Mouse (Mus musculus): ENCODE measurements around the gene Hsp90b1. TPM values are rescaled to one million over a fixed set of nuclear protein-coding genes. Genes with fewer than 3 reads are reported as not detected.
A peak's percentile ranks its signal among the peaks of the same experiment; 100 is the strongest.

Hsp90b1 gene
- polyA plus RNA-seq, 1 experiment, result 15.1 TPM

DNA sequence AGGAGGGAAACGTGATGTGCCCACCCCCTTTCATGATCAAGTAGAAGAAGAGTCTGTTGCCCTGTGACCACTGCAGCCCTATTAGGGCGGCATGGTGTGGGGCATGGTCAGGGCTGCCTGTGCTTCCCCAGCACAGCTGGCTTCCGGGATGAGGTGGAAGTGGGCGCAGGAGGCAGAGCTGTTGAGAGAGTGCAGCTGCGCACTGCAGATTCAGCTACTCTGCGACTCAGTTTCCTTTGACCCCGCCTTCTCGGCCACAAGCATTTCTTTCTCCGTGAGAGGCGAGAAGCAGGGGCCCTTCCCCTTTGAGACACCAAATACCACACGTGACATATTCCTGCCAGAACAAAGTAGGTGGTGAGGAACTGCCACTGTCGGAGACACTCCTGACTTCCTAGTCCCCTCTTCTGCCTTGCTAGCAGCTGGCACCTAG, 22.3 kb upstream of the Hsp90b1 start:
- no peaks in the 10 kb centered on the region for H3K36me3 ChIP-seq (ENCODE audit: control insufficient read depth, insufficient read depth, low read length)
- H3K27me3 ChIP-seq (ENCODE audit: control insufficient read depth, insufficient read depth, low read length), result no peaks in the 10 kb centered on the region
- no peak for TF ChIP-seq CTCF (IDR thresholded peaks at IDR 0.05; ENCODE audit: extremely low read depth, insufficient read length, insufficient replicate concordance, low read depth, low read length)
- TF ChIP-seq POLR2A (IDR thresholded peaks at IDR 0.05; ENCODE audit: low read depth, low read length), result no peak
- H3K27ac ChIP-seq (ENCODE audit: insufficient read depth, low read depth, low read length), result peak overlapping the region; percentile 72; the same call in 1 of the 2 replicates
- H3K4me3 ChIP-seq (ENCODE audit: low read depth, low read length), result peak overlapping the region; percentile 55
- H3K4me1 ChIP-seq (ENCODE audit: control insufficient read depth, insufficient read depth, insufficient read length, low read length), result peaks cover 3% of the 10 kb centered on the region
- WGBS, result 9% methylated on average over 12 of the region's 12 CpGs

DNA sequence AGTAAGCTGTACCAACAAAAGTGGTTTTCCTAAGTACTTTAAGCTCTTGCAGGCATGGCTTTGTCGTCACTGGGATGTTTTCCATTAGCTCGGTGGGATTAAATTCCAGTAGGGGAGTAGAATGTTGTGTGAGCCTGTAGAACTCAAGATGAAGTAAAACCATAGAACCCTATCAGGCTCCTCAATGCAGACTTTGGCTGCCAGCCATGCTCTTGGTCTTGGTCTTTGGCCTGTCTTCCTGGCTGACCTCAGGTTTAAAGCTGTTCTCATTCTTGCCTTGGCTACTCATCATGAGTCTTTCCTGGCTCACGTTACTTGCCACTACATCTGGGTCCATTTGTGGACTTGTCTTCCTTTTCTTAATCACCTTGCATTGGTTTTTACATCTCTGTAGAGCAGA, 6.8 kb upstream of the Hsp90b1 start:
- Histone ChIP-seq H3K36me3 (ENCODE audit: control insufficient read depth, insufficient read depth, low read length) (no peaks in the 10 kb centered on the region), H3K27me3 (ENCODE audit: control insufficient read depth, insufficient read depth, low read length) (no peaks in the 10 kb centered on the region), H3K4me1 (ENCODE audit: control insufficient read depth, insufficient read depth, insufficient read length, low read length) (no peaks in the 10 kb centered on the region), H3K27ac (ENCODE audit: insufficient read depth, low read depth, low read length) (no peak overlapping the region), H3K4me3 (ENCODE audit: low read depth, low read length) (no peak overlapping the region)
- TF ChIP-seq POLR2A (IDR thresholded peaks at IDR 0.05; ENCODE audit: low read depth, low read length), result no peak
- no peak for TF ChIP-seq CTCF (IDR thresholded peaks at IDR 0.05; ENCODE audit: extremely low read depth, insufficient read length, insufficient replicate concordance, low read depth, low read length)
- WGBS, result 86% methylated on average over 3 of the region's 3 CpGs

DNA sequence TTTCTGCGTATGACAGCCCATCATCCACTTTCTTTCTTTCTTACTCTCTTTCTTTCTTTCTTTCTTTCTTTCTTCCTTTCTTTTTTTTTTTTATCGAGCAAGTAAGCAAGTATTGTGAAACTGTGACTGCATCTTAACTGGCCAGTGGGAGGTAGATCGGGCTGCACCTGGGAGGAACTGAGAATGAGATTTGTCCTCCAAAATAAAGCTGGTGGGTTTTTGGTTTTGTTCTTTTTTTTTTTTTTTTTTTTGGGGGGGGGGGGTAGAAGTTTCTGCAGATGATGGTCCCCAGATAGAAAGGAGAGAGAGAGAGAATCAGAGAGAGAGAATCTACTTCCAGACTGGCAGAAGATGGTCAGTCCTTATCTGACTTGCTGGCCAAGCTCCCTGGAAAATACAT, 1.8 kb upstream of the Hsp90b1 start:
- Histone ChIP-seq H3K4me3 (ENCODE audit: low read depth, low read length) (no peak overlapping the region), H3K4me1 (ENCODE audit: control insufficient read depth, insufficient read depth, insufficient read length, low read length) (peaks cover 9% of the 10 kb centered on the region; the same call in 1 of the 2 replicates), H3K27me3 (ENCODE audit: control insufficient read depth, insufficient read depth, low read length) (no peaks in the 10 kb centered on the region), H3K27ac (ENCODE audit: insufficient read depth, low read depth, low read length) (peak overlapping the region; percentile 11; the same call in 1 of the 2 replicates), H3K36me3 (ENCODE audit: control insufficient read depth, insufficient read depth, low read length) (peaks cover 10% of the 10 kb centered on the region)
- TF ChIP-seq CTCF (IDR thresholded peaks at IDR 0.05; ENCODE audit: extremely low read depth, insufficient read length, insufficient replicate concordance, low read depth, low read length), result no peak
- no peak for TF ChIP-seq POLR2A (IDR thresholded peaks at IDR 0.05; ENCODE audit: low read depth, low read length)
- 61% methylated on average over 3 of the region's 3 CpGs for WGBS

DNA sequence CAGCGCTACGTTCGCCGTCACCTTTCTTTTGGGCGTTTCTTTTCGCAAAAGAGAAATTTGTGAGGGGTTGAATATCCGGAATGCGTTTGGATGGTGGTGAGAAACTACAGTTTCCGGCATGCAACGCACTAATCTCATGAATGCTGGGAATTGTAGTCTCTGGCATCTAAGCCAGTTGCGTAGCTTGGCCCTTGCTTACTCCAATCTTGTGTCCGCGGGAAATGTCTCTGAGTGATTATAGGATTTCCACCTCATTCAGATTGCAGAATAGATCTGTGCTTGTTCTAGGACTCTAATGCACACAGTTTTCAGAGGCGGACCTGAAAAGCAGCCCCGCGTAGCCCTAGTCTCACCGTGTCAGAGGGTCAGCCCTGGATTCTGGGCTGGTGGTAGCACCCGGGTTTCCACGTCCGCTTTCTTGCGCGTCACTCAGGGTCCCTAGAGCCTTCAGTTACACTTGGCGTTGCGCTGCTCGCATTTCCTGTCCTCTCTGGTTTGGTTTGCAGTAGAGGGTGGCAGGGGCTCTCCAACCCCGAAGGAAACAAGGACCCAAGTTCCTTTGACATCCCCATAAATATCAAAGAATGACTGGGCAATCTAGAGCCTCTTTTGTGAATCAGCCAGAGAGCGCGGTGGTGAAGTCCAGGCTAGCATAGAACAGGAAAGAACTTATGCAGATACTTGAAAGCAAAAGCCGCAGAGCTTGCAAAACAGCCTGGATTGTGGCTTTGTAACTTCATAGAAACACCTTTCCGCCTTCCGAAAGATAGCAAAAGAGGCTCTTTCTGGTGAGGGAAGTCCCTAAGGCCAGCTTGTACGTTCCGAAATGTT, 828 bp upstream of the Hsp90b1 start:
- peaks cover 18% of the 10 kb centered on the region for H3K36me3 ChIP-seq (ENCODE audit: control insufficient read depth, insufficient read depth, low read length)
- H3K27ac ChIP-seq (ENCODE audit: insufficient read depth, low read depth, low read length), result peak overlapping the region; percentile 97
- 0 out of 2 replicates have a peak, but pooled peaks have one; percentile 47 for TF ChIP-seq POLR2A (IDR thresholded peaks at IDR 0.05; ENCODE audit: low read depth, low read length)
- no peak for TF ChIP-seq CTCF (IDR thresholded peaks at IDR 0.05; ENCODE audit: extremely low read depth, insufficient read length, insufficient replicate concordance, low read depth, low read length)
- H3K4me3 ChIP-seq (ENCODE audit: low read depth, low read length), result peak overlapping the region; percentile 90
- under 1% methylated on average over 33 of the region's 33 CpGs for WGBS
- H3K4me1 ChIP-seq (ENCODE audit: control insufficient read depth, insufficient read depth, insufficient read length, low read length), result peaks cover 9% of the 10 kb centered on the region; the same call in 1 of the 2 replicates
- H3K27me3 ChIP-seq (ENCODE audit: control insufficient read depth, insufficient read depth, low read length), result no peaks in the 10 kb centered on the region

DNA sequence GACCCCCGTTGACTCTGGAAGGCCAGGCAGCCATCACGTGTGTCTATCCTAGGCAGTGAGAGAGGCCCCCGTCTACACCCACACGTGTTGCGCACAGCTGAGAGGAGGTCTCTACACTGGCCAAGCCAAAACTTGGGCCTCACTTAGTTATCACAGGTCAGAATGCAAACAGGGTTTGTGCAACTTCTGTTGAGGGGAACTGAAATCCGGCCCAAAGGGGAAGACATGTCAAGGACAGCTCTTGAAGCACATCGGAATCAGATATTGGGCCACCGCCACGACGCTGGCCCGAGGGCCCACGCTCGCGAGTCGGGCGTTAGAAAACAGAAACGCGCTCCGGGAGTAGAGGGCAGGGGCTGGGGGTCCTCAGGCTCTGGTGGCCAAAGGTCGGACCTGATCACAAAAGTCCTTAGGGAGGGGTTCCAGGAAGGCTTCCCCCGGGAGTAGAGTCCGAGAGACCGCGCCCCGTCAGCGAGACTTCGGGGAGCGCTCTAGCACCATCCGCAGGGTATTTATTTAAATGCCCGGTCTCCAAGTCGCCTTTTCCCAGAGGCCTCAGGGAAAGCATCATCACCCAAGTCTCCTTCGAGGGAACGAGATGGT, 619 bp downstream of the Hsp90b1 start:
- Histone ChIP-seq H3K36me3 (ENCODE audit: control insufficient read depth, insufficient read depth, low read length) (peaks cover 31% of the 10 kb centered on the region), H3K27ac (ENCODE audit: insufficient read depth, low read depth, low read length) (peak overlapping the region; percentile 85), H3K4me1 (ENCODE audit: control insufficient read depth, insufficient read depth, insufficient read length, low read length) (peaks cover 9% of the 10 kb centered on the region; the same call in 1 of the 2 replicates), H3K4me3 (ENCODE audit: low read depth, low read length) (peak overlapping the region; percentile 90), H3K27me3 (ENCODE audit: control insufficient read depth, insufficient read depth, low read length) (no peaks in the 10 kb centered on the region)
- WGBS, result under 1% methylated on average over 33 of the region's 33 CpGs
- TF ChIP-seq CTCF (IDR thresholded peaks at IDR 0.05; ENCODE audit: extremely low read depth, insufficient read length, insufficient replicate concordance, low read depth, low read length), result no peak
- TF ChIP-seq POLR2A (IDR thresholded peaks at IDR 0.05; ENCODE audit: low read depth, low read length), result no peak

DNA sequence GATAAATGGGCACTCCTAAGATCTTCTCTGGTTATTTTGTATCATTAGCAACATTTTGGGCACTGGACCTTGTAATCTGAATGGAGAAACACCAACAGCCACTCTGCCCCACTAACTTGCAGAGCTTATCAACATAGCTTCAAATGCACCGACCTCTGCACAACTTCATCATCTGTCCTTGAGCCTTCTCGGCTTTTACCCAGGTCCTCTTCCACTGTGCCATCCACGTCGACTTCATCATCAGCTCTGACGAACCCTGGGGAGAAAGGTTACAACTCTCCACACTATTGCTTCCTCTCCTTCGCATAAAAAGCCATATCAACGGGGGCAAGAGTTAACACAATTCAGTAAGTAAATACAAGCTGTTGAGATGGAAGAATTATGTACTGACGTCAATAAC, 1.2 kb downstream of the Hsp90b1 start:
- peak overlapping the region; percentile 90 for H3K4me3 ChIP-seq (ENCODE audit: low read depth, low read length)
- TF ChIP-seq CTCF (IDR thresholded peaks at IDR 0.05; ENCODE audit: extremely low read depth, insufficient read length, insufficient replicate concordance, low read depth, low read length) (no peak), POLR2A (IDR thresholded peaks at IDR 0.05; ENCODE audit: low read depth, low read length) (no peak)
- H3K36me3 ChIP-seq (ENCODE audit: control insufficient read depth, insufficient read depth, low read length), result peaks cover 36% of the 10 kb centered on the region
- under 1% methylated on average over 8 of the region's 8 CpGs for WGBS
- H3K4me1 ChIP-seq (ENCODE audit: control insufficient read depth, insufficient read depth, insufficient read length, low read length), result peaks cover 9% of the 10 kb centered on the region; the same call in 1 of the 2 replicates
- H3K27ac ChIP-seq (ENCODE audit: insufficient read depth, low read depth, low read length), result peak overlapping the region; percentile 85; the same call in 1 of the 2 replicates
- no peaks in the 10 kb centered on the region for H3K27me3 ChIP-seq (ENCODE audit: control insufficient read depth, insufficient read depth, low read length)

DNA sequence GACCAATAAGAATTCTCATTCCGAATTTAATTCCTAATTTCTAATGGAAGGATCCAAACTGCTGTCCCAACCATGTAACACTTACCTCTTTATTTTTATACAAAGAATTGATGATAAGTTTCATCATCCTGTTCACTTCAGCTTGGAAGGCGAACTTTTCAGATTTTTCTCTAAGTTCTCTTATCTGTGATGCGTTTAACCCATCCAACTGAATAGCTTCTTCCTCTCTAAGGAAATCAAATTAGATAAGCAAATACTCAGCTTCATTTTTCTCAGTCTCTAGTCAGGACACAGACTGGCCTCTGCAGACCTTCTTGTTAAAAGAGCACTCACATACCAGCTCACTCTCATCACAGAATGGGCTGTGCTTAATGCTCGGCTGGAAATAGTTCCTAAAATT, 1.9 kb downstream of the Hsp90b1 start:
- Histone ChIP-seq H3K4me3 (ENCODE audit: low read depth, low read length) (no peak overlapping the region), H3K36me3 (ENCODE audit: control insufficient read depth, insufficient read depth, low read length) (peaks cover 42% of the 10 kb centered on the region), H3K27me3 (ENCODE audit: control insufficient read depth, insufficient read depth, low read length) (no peaks in the 10 kb centered on the region), H3K27ac (ENCODE audit: insufficient read depth, low read depth, low read length) (no peak overlapping the region), H3K4me1 (ENCODE audit: control insufficient read depth, insufficient read depth, insufficient read length, low read length) (peaks cover 9% of the 10 kb centered on the region; the same call in 1 of the 2 replicates)
- no peak for TF ChIP-seq CTCF (IDR thresholded peaks at IDR 0.05; ENCODE audit: extremely low read depth, insufficient read length, insufficient replicate concordance, low read depth, low read length)
- no peak for TF ChIP-seq POLR2A (IDR thresholded peaks at IDR 0.05; ENCODE audit: low read depth, low read length)
- 66% methylated on average over 4 of the region's 4 CpGs for WGBS
